Mouse (Mus musculus): ENCODE measurements around the gene Syt5.

The Syt5 gene

GRCm38 (mm10) chr7:4523205-4524130 is 23.9 kb downstream of the Syt5 start:
- ATAC-seq (ENCODE audit: insufficient number of reproducible peaks, low FRiP score, low TSS enrichment) = no peak

- no peak for ATAC-seq (ENCODE audit: insufficient number of reproducible peaks, low FRiP score, low TSS enrichment)
These were observed 25.0 kb downstream of the Syt5 start for GRCm38 (mm10) chr7:4522292-4522691.

- ATAC-seq (ENCODE audit: insufficient number of reproducible peaks, low FRiP score, low TSS enrichment) = no peak
These were observed 25.9 kb downstream of the Syt5 start for GRCm38 (mm10) chr7:4521231-4522003.

DNA sequence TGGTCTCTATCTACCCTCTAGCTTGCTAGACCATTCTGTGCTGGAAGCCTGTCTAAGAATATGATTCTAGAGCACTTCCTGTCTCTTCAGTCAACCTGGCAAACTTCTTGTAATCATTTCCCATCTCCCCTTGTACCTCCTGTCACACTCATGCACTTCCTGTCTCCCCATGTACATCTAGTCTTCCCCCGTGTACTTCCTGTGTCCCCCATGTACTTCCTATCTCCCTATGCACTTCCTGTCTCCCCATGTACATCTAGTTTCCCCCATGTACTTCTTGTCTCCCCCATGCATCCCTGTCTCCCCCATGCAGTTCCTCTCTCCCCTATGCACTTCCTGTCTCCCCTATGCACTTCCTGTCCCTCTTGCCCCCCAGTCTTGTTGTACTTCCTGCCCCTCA is 28.9 kb downstream of the Syt5 start:
- ATAC-seq (ENCODE audit: insufficient number of reproducible peaks, low FRiP score, low TSS enrichment) = no peak

- no peak for ATAC-seq (ENCODE audit: insufficient number of reproducible peaks, low FRiP score, low TSS enrichment)
These were observed 30.9 kb downstream of the Syt5 start, which contains the start of gene Tnnt1 for GRCm38 (mm10) chr7:4516332-4517050. TSS of gene Tnnt1 (minus strand) at chr7:4516382.

GRCm38 (mm10) chr7:4515853-4516252 is 31.5 kb downstream of the Syt5 start:
- no peak for ATAC-seq (ENCODE audit: insufficient number of reproducible peaks, low FRiP score, low TSS enrichment)

DNA sequence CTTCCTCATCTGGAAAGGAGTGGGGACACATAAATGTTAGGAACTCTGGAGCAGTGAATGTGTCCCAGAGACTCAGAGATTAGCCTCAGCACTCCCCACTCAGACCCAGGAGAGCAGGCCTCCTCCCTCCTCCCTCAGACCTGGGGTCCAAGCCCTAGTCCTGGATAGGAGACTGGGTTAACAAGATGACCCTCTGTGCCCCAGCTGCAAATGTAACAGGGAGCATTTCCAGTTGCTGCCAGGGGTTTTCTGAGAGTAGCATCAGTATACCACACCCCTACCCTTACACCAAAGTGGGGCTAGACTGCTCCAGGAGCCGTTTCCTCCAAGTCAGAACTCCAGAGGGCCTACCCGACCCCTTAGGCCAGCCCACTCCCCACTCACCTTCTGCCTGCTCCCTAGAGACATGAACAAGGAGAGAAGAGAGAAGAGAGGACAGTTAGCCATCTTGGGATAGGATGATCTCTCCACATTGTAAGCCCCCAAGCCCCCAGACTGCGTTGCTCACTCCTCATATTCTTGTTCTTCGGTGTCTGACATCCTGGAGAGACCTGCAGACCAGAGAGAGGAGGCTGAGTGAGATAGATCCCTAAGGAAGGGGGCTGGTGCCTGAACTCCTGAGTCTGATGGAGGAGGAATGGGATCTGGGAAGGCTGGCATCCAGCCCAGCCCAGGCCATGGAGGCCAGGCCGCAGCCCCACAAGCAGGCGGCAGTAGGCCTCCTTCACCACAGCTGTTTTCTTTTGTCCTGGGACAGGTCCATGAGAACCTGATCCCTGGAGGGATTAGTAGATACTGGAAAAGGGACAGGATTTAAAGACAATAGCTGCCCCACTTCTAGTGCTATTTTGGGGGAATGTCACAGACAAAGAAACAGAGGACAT is 33.3 kb downstream of the Syt5 start:
- ATAC-seq (ENCODE audit: insufficient number of reproducible peaks, low FRiP score, low TSS enrichment) = no peak

DNA sequence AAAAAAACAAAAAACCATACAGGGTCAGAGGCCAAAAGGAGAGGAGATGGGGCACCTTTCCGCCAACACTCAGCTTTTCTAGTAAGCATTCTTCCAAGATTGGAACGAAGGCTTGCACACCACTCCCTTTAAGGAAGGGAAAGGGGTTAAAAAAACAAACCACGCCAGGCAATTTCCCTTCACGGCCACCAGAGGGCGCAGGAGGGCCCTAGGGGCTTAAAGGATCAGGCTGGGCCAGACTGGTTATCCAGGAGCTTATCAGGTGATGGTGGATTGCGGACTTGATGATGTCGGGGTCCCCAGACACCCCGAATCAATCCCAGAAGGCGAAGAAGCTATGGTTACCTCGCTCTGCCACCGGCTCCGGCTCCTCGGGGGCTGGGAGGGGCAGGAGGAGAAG is 34.1 kb downstream of the Syt5 start:
- ATAC-seq (ENCODE audit: insufficient number of reproducible peaks, low FRiP score, low TSS enrichment) = no peak

- ATAC-seq (ENCODE audit: insufficient number of reproducible peaks, low FRiP score, low TSS enrichment) = no peak
These were observed 35.7 kb downstream of the Syt5 start for GRCm38 (mm10) chr7:4511489-4512224.

DNA sequence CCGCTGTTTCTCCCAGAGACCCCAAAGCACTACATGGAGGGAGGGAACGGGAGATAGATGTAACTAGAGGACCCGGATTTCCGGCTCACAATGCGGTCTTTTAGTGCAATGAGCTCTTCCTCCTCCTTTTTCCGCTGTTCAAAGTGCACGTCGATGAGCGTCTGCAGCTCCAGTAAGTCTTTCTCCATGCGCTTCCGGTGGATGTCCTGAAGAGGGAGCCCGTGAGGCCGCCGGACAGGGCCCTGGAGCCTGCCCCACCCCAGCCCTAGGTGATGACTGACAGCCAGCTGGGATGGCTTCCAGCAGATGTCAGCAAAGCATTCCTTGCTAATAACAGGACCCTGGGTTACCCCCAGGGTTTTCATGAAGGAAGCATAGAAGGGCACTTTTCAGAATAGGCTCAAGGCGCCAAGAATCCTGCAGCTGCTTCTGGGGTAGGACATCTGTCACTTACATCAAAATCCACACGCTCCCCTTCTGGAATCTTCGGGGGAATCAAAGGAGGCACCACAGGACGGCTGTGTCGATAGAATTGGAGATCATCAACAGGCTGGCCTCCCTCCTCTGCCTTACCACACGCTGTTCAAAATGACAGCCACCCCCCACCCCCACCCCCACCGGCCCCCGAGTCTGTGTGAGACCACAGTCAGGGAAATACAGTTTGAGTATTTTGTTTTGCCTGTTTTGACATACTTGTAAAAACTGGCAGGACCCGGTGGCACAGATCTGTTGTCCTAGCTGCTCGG is 37.3 kb downstream of the Syt5 start:
- ATAC-seq (ENCODE audit: insufficient number of reproducible peaks, low FRiP score, low TSS enrichment) = no peak

GRCm38 (mm10) chr7:4508739-4509116 is 38.6 kb downstream of the Syt5 start:
- no peak for ATAC-seq (ENCODE audit: insufficient number of reproducible peaks, low FRiP score, low TSS enrichment)

GRCm38 (mm10) chr7:4508062-4508738 is 39.1 kb downstream of the Syt5 start:
- no peak for ATAC-seq (ENCODE audit: insufficient number of reproducible peaks, low FRiP score, low TSS enrichment)

GRCm38 (mm10) chr7:4507220-4507619 is 40.1 kb downstream of the Syt5 start:
- ATAC-seq (ENCODE audit: insufficient number of reproducible peaks, low FRiP score, low TSS enrichment) = no peak

DNA sequence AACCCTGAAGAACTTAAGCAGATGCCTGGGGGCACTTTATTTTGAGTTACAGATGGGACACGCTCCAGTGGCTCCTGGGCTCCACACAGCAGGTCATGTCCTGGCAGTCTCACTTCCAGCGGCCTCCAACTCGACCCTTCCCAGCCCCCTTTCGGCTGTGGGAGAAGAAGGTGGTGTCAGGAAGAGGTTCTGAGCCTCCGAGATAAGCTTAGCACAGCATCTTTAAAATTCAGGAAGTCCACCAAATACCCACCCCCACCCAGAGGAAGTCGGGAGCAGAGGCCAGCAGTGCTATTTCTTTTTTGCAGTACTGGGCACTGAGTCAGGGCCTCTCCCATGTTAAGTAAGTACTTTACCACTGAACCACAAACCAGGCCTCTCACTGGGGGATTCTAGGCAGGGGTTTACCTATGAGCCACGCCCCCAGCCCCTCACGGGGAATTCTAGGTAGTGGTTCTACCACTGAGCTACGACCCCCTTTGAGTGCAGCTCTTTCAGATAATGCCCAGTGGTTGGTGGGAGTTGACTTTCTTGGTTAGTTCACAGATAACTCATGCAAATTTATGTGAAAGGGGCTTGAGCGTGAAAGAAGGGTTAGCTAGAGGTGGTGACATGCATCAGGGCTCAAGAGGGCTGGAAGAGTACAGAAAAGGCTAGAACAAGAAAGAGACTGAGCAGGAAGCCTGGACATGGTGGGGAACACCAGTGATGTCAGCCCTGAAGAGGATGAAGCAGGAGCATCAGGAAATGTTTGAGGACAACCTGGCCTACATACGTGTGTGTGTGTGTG is 42.5 kb downstream of the Syt5 start:
- ATAC-seq (ENCODE audit: insufficient number of reproducible peaks, low FRiP score, low TSS enrichment) = no peak

GRCm38 (mm10) chr7:4503858-4504257 is 43.5 kb downstream of the Syt5 start:
- ATAC-seq (ENCODE audit: insufficient number of reproducible peaks, low FRiP score, low TSS enrichment) = no peak

DNA sequence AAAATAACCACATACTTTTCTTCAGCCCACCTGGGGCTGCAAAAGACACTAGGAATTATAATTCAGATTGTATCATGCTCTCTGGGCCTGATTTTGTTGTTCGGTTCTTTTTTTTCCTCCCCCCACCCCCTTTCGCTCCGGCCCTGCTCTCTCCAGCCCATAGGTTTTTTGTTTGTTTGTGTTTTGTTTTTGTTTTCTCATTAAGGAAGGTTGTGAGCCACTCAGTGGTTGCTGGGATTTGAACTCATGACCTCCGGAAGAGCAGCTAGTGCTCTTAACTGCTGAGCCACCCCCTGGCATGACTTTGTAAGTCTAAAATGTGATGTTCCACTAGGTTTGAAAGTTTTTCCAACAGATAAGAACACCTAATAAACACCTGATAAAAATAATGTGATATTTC is 44.2 kb downstream of the Syt5 start:
- ATAC-seq (ENCODE audit: insufficient number of reproducible peaks, low FRiP score, low TSS enrichment) = no peak

GRCm38 (mm10) chr7:4502421-4503090 is 44.8 kb downstream of the Syt5 start:
- ATAC-seq (ENCODE audit: insufficient number of reproducible peaks, low FRiP score, low TSS enrichment) = no peak

Measured in cerebellum, adult (tissue).